Mouse (Mus musculus): ENCODE results near the gene Mamld1.

Mamld1 gene

GRCm38 (mm10) chrX:71141390-71141789 is 91.3 kb downstream of the Mamld1 start:
- DNase-seq: no peak

- DNase-seq: peak; percentile 46
Observed at GRCm38 (mm10) chrX:71149441-71150050, 99.5 kb downstream of the Mamld1 start.

- DNase-seq: peak; percentile 94
Observed at GRCm38 (mm10) chrX:71150551-71151001, 100.5 kb downstream of the Mamld1 start.

- no peak for DNase-seq
Observed at GRCm38 (mm10) chrX:71181526-71181925, 131.5 kb downstream of the Mamld1 start.

DNA sequence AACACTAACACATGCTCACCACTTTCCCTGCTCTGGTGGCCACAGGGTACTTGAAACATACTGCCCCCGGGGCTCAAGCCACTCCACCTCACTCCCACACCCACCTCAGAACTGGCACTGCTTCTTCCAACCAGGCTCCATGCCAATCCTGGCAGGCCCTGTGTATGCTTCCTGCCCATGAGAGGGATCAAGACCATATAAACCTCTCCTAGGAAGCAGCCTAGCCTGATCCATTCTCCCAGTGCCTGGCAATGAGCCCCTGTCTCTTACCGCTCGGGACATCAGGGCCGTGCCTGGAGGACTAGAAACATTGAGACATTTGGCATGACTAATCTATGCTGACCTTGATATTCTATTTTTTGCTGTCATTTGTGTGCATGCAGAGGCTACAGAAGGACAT is 133.6 kb downstream of the Mamld1 start:
- DNase-seq: peak; percentile 45

GRCm38 (mm10) chrX:71186396-71186795 is 136.3 kb downstream of the Mamld1 start:
- no peak for DNase-seq

- DNase-seq: no peak
Observed at GRCm38 (mm10) chrX:71204776-71205175, 154.7 kb downstream of the Mamld1 start.
